Mouse (Mus musculus): ENCODE results near the gene Slc11a1.
"Not testable (repeated sequence)": the region's sequence is repeated elsewhere in the genome, so short reads cannot be mapped to it uniquely, and the experiment has no call there.

The Slc11a1 gene

DNA sequence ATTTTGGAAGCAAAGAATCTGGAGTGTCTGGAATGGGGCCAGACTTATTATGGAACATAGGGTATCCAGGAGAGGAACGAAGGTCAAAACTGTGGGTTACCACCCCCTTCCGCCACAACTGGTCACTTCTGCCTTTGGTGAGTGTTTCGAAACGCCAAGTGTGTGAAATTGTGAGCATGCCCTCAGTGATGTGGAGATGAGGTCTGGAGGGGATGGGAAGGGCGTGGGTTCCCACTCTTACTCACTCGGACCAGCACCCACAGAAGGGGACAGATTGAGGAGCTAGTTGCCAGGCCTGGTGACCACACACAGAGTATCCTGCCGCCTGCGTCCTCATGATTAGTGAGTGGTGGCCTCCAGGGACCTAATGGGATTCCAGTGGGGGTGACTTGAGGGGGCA is at the start of gene Slc11a1:
TSS of gene Slc11a1 (plus strand) at position 216 of the 400 bp plus-strand sequence.
- DNase-seq = no peak

GRCm38 (mm10) chr1:74326916-74327315 is 48.1 kb upstream of the Slc11a1 start:
- not testable (repeated sequence) for DNase-seq

DNA sequence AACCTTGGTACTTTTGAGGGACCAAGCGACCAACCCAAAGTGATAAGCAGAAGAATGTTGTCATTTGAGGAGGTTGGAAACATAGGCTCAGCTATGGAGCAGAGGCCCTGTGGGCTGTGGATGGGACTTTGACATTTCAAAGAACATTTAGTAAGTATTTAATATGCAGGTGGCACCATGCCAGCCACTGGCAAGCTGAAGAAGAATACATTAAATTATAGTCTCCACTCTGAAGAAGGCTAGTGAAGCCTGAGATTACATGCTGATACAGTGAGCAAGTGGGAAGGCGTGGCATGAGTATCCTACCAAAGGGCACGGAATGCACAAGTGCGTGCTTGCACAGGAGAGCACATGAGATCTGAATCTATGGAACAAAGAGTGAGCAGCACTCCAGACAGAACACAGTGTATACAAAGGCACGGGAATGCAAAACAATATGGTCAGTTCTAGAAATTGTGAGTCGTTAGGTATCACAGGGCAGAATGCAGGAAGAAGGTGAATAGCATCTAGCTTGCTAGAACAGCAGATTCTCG is 45.0 kb upstream of the Slc11a1 start:
- DNase-seq = no peak

DNA sequence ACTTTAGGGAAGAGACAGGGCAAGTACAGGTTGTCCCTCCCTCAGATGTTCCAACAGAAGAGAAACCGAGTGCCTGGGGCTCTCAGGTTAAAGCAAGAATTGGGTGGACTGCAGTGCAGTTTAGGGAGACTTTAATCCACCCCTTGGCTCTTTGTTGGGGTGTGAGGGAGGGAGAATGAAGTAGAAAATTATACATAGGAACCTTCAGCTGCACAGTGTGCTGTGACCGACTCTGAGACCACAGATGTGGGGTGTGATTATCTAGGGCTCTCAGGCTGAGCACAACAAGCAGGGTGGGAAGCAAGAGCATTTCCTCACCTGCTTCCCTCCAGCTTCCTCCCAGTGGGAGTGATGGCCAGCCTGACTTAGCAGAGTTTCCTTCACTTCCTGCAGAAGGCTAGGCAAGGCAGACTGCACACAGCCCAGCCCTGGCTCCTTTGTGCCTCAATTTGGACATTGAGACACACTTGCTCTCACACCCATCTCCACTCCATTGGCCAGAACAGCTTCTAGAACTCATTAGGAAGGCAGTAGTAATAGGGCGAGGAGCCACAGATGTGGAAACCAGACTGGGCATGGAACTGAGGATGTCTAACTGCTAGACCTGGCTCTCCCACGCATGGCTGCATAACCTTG is 43.8 kb upstream of the Slc11a1 start:
- no peak for DNase-seq

- DNase-seq = peak; percentile 95
Observed at GRCm38 (mm10) chr1:74332241-74332763, 42.7 kb upstream of the Slc11a1 start.

- DNase-seq = peak; percentile 61
Observed at GRCm38 (mm10) chr1:74332930-74333329, 42.1 kb upstream of the Slc11a1 start.

- no peak for DNase-seq
Observed at GRCm38 (mm10) chr1:74334607-74335006, 40.4 kb upstream of the Slc11a1 start.

GRCm38 (mm10) chr1:74335033-74335432 is 40.0 kb upstream of the Slc11a1 start:
- DNase-seq = no peak

- DNase-seq = peak; percentile 55
Observed at GRCm38 (mm10) chr1:74335436-74336170, 39.4 kb upstream of the Slc11a1 start.

DNA sequence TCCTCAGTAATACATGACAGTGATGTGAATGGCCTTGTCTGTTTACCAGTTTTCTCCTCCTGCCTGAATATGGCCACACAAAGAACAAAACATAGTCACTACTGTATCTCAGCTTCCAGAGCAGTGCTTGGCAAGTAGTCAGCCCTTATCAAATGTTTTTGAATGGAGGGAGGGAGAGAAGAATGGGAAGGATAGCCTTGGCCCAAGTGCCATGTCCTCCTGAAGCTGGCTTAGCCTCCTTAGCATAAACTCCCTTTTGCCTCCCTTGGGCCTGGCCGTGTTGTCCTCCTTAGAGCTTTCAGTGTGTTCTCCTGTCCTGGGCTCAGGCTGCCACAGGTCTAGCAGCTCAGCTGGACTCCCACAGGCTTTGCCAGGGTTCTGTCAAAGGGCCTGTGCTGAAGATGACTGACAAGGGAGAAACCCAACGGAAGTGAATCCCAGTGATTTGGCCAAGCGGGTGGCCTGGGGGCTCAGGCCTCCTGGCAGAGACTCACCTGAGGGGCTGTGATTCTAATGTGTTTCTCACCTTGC is 37.7 kb upstream of the Slc11a1 start:
- DNase-seq = peak; percentile 53

DNA sequence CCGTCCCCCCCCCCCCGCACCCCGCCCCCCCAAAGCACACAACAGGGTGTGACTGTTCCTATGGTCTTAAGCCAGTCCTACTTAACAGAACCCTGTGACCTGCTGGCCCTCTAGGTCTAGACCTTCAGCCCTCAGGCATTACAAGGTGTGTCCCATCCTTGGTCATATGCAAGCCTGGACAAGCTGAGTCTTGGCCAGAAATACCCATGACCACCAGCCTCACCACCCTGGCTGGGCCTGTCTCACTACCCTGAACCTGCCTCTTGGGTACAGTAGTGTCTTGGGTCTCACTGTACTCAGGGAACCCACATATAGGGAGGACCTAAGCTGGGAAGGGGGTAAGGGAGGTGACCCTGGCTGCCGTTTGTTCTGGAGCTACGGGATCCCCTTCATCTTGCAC is 37.0 kb upstream of the Slc11a1 start:
- DNase-seq = no peak

- DNase-seq = no peak
Observed at GRCm38 (mm10) chr1:74338626-74339025, 36.4 kb upstream of the Slc11a1 start.

DNA sequence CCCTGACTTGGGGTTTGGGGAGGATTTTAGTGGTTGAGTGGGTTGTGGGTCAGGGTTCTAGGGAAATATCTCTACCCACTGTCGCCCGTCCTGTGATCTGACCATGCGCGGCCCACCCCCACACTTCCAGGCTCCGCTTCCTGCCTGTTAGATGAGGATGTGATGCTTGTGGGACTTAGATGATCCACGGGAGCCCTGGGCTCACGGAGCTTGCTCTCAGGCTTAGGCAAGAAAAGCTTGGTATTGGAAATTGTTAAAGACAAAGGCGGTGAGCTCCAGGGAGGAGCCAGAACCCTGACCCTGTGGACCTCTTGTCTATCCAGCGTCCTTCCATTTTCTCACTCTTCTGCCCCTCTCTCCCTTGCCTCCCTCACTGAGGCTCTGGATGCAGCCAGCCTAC is 35.1 kb upstream of the Slc11a1 start:
- DNase-seq = no peak

- peak; percentile 54 for DNase-seq
Observed at GRCm38 (mm10) chr1:74340361-74340764, 34.6 kb upstream of the Slc11a1 start.

- DNase-seq = not testable (repeated sequence)
Observed at GRCm38 (mm10) chr1:74340992-74341391, 34.0 kb upstream of the Slc11a1 start.

DNA sequence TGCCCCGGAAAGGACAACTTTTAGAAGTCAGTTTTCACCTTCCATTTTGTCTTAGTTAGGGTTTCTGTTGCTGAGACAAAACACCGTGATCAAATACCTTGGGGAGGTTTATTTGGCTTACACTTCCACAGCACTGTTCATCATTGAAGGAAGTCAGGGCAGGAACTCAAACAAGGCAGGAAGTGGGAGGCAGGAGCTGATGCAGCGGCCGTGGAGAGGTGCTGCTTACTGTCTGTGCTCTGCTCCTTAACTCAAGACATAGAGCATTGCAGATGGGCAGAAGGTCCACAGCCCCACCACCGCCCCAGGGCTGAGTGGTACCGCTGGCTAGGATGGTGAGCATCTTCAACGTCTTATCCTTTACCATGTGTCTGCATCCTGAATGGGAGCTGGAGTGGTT is 33.1 kb upstream of the Slc11a1 start:
- no peak for DNase-seq

DNA sequence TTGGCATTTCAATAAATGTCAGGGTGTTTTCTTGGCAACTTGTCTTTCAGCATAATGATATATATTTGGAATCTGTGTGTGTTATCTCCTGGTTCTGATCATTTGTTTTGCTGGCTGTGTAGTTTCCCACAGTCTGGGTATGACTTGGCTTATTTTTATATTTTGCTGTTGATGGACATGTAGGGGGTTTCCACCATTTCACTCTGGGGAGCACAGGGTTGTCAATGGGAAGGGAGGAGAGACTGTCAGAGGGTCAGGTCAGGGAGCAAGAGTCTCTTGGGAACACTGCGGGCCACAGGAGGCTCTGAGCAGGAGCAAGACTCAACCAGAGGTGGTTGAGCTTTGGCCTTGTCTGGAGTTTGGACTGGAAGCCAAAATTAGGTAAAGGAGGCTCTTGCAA is 32.7 kb upstream of the Slc11a1 start:
- no peak for DNase-seq

DNA sequence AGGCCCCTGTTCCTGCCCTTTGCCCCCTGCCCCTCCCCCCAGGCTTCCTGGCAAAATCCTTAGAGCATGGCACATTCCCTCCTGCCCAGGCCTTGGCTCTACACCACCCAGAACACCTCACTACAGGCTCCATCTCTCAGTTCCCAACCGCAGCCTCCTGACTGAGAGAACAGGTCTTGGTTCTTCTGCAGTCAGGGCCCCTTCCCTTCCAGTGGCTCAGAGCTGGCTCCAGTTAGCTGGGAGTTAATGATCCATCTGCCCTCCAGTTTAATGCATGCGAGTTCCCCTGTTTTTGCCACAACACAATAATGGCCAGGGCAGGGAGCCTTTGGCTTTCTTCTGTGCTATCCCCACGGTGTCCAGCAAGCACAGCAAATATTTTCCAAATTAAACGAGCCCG is 31.8 kb upstream of the Slc11a1 start:
- DNase-seq = no peak

DNA sequence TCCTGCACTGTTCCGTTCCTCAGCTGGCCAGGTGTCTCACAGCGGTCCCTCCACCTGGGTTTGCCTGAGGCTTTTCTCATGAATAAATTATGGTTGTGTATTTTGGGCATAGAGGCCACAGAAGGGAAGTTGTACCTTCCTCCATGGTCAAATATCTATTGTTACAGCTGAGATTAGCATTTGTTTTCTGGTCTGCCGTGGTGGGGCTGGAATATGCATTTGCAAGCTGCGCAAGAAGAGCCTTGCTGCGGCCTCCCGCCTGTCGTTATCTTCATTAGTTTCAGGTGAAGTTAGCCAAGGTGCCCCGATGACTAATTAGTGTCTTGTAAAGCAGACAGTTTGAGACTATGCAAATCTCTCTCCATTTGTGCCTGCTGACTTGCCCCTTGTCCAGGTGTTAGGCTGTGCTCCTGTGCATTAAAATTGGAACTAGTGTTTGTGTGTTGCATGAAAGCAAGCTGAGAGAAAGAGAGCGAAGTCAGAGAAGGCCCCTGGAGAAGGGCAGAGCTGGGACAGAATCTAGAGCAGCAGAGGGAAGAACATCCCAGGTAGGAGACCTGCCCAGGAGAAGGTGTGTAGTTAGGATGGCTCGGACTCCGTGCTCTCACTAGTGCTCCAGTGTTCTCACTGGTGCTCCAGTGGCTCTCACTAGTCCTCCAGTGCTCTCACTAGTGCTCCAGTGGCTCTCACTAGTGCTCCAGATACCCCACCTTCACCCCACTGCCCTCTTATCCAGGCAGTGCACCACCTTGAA is 30.7 kb upstream of the Slc11a1 start:
- DNase-seq = no peak

GRCm38 (mm10) chr1:74351185-74351769 is 23.7 kb upstream of the Slc11a1 start:
- no peak for DNase-seq

DNA sequence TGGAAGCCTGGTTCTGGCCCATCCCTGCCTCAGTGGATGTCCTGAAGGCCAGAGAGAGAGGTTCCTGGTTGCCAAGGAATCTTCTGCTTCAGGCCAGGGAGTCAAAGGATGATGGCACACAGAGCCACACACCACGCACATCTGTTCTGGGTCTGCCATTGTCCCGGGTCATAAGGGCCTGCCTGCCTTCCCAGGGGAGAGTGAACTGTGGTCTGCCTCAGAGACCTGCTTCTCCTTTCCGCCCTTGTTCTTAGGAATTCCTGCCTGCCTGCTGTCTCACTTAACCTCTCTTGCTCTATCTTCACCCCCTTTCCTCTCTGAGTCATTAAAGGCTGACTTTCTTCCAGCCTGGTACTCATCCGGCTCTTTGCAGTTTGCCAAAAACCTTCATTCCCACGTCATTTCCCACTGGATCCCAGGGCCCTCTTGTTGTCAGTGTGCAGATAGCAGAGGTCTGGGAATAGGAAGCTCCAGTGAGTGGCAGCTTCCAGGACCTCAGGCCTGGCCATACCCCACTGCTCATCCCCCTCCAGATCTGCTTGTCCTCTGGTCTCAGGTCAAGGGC is 22.4 kb upstream of the Slc11a1 start:
- no peak for DNase-seq

Measured in cerebellum, adult 11-12 months (tissue).